Mouse (Mus musculus) myocyte (in vitro differentiated cells): Measurements from ENCODE around the gene Crebbp. TPM values are rescaled to one million over a fixed set of nuclear protein-coding genes. Genes with fewer than 3 reads are reported as not detected.

Experiments used
- H3K27me3 ChIP-seq: one replicate; pipeline ENCODE4 v1.6.1; 2011; ENCODE audit not compliant: control insufficient read depth, insufficient read depth, insufficient read length
- H3K36me3 ChIP-seq: one replicate; pipeline ENCODE4 v1.6.1; 2011; ENCODE audit not compliant: control insufficient read depth, insufficient read depth
- H3K4me2 ChIP-seq: one replicate; pipeline ENCODE4 v1.6.1; 2011; ENCODE audit warnings: low read depth, control low read depth
- H3K4me3 ChIP-seq: one replicate; pipeline ENCODE4 v1.5.1; 2011; ENCODE audit warnings: mild to moderate bottlenecking, control low read depth, moderate library complexity
- H3K79me2 ChIP-seq: one replicate; pipeline ENCODE4 v1.6.1; 2011; ENCODE audit not compliant: control insufficient read depth, insufficient read depth
- H3ac ChIP-seq: one replicate; pipeline ENCODE4 v1.6.1; 2011; ENCODE audit not compliant: control insufficient read depth, insufficient read length
- CEBPB ChIP-seq: IDR thresholded peaks from 2 replicates; pipeline ENCODE4 v1.6.1; 2011; ENCODE audit warnings: mild to moderate bottlenecking, moderate library complexity; ENCODE audit not compliant: poor library complexity, insufficient read depth, severe bottlenecking
- E2F4 ChIP-seq: IDR thresholded peaks from one replicate; pipeline ENCODE4 v1.6.1; 2011; ENCODE audit warnings: mild to moderate bottlenecking, control low read depth, moderate library complexity; ENCODE audit not compliant: insufficient read depth
- MAX ChIP-seq: IDR thresholded peaks from one replicate; pipeline ENCODE4 v1.6.1; 2011; ENCODE audit warnings: low read depth, mild to moderate bottlenecking, control low read depth
- MYOD1 ChIP-seq, 3 experiments: IDR thresholded peaks; one replicate each; pipeline ENCODE4 v1.6.1; 2011; ENCODE audit warnings: control low read depth in 2 of 3, low read depth in 2 of 3, mild to moderate bottlenecking in 2 of 3, moderate library complexity in 1 of 3; ENCODE audit not compliant: insufficient read length in 2 of 3, control insufficient read depth in 1 of 3
- MYOG ChIP-seq, 3 experiments: IDR thresholded peaks; one replicate each; pipeline ENCODE4 v1.6.1; 2011; ENCODE audit warnings: control low read depth in 2 of 3, low read depth in 2 of 3, mild to moderate bottlenecking in 2 of 3; ENCODE audit not compliant: insufficient read length in 2 of 3, control insufficient read depth in 1 of 3, insufficient read depth in 1 of 3
- POLR2A ChIP-seq: IDR thresholded peaks from one replicate; pipeline ENCODE4 v1.6.1; 2011; ENCODE audit warnings: low read depth, mild to moderate bottlenecking, control low read depth, moderate library complexity; ENCODE audit not compliant: insufficient read length
- POLR2AphosphoS2 ChIP-seq: IDR thresholded peaks from one replicate; pipeline ENCODE4 v1.6.1; 2011; ENCODE audit warnings: low read depth, control low read depth; ENCODE audit not compliant: insufficient read length
- REST ChIP-seq: IDR thresholded peaks from one replicate; pipeline ENCODE4 v1.6.1; 2011; ENCODE audit warnings: mild to moderate bottlenecking, control low read depth, moderate library complexity; ENCODE audit not compliant: insufficient read depth, insufficient read length
- SRF ChIP-seq: IDR thresholded peaks from one replicate; pipeline ENCODE4 v1.6.1; 2011; ENCODE audit warnings: low read depth; ENCODE audit not compliant: control insufficient read depth, insufficient read length
- TCF12 ChIP-seq: IDR thresholded peaks from one replicate; pipeline ENCODE4 v1.6.1; 2011; ENCODE audit warnings: mild to moderate bottlenecking, control low read depth; ENCODE audit not compliant: poor library complexity, insufficient read depth, severe bottlenecking
- TCF3 ChIP-seq: IDR thresholded peaks from one replicate; pipeline ENCODE4 v1.6.1; 2011; ENCODE audit warnings: low read depth, control low read depth; ENCODE audit not compliant: insufficient read length
- USF1 ChIP-seq: IDR thresholded peaks from one replicate; pipeline ENCODE4 v1.6.1; 2011; ENCODE audit warnings: low read depth, mild to moderate bottlenecking, control low read depth, moderate library complexity
- polyA plus RNA-seq: library from polyadenylated mRNA; unstranded; fragments of >200 nt; fragmentation: generic; extraction: Trizol; gene quantifications from one replicate; pipeline ENCODE4 v1.2.1, GENCODE M21; 2012; ENCODE audit warnings: missing spikeins

Gene Crebbp
- polyA plus RNA-seq, 1 experiment: 7.1 TPM

GRCm38 (mm10) chr16:4034476-4034875, 179.3 kb downstream of the Crebbp start:
- H3K4me3 ChIP-seq: no peak overlapping the region
- TF ChIP-seq TCF12 (no peak), MYOG (IDR thresholded peaks at IDR 0.05; ENCODE audit: control insufficient read depth in 1 of 3, insufficient read depth in 1 of 3, insufficient read length in 2 of 3, low read depth in 2 of 3) (no peak), REST (no peak), POLR2AphosphoS2 (no peak), TCF3 (no peak), MYOD1 (IDR thresholded peaks at IDR 0.05; ENCODE audit: control insufficient read depth in 1 of 3, insufficient read length in 2 of 3, low read depth in 2 of 3) (no peak), MAX (no peak), POLR2A (no peak), CEBPB (no peak), USF1 (no peak)
- no peak overlapping the region for H3K4me2 ChIP-seq
- no peak overlapping the region for H3ac ChIP-seq
- H3K79me2 ChIP-seq: no peaks in the 10 kb centered on the region
- H3K27me3 ChIP-seq: no peaks in the 10 kb centered on the region
- no peaks in the 10 kb centered on the region for H3K36me3 ChIP-seq

- no peak for TF ChIP-seq USF1
- TF ChIP-seq MAX: no peak
- no peak for TF ChIP-seq POLR2A
- no peak for TF ChIP-seq REST
- TF ChIP-seq SRF: no peak
- TF ChIP-seq MYOD1 (IDR thresholded peaks at IDR 0.05; ENCODE audit: control insufficient read depth in 1 of 3, insufficient read length in 2 of 3, low read depth in 2 of 3): no peak
- TF ChIP-seq POLR2AphosphoS2: no peak
- no peak for TF ChIP-seq TCF3
- no peak for TF ChIP-seq E2F4
- TF ChIP-seq CEBPB: no peak
- no peak for TF ChIP-seq MYOG (IDR thresholded peaks at IDR 0.05; ENCODE audit: control insufficient read depth in 1 of 3, insufficient read depth in 1 of 3, insufficient read length in 2 of 3, low read depth in 2 of 3)
- no peak for TF ChIP-seq TCF12
- Histone ChIP-seq H3K4me3 (no peak overlapping the region), H3K79me2 (no peaks in the 10 kb centered on the region), H3K4me2 (no peak overlapping the region), H3K27me3 (no peaks in the 10 kb centered on the region), H3ac (no peak overlapping the region), H3K36me3 (no peaks in the 10 kb centered on the region)
Measured at GRCm38 (mm10) chr16:4033971-4034370, 179.8 kb downstream of the Crebbp start.

- TF ChIP-seq CEBPB (peak; percentile 51; the same call in 1 of the 2 replicates), MYOG (IDR thresholded peaks at IDR 0.05; ENCODE audit: control insufficient read depth in 1 of 3, insufficient read depth in 1 of 3, insufficient read length in 2 of 3, low read depth in 2 of 3) (no peak), MYOD1 (IDR thresholded peaks at IDR 0.05; ENCODE audit: control insufficient read depth in 1 of 3, insufficient read length in 2 of 3, low read depth in 2 of 3) (peak in 1 of 3 experiments; percentile 25)
- Histone ChIP-seq H3K27me3 (no peaks in the 10 kb centered on the region), H3ac (no peak overlapping the region), H3K79me2 (no peaks in the 10 kb centered on the region), H3K4me2 (no peak overlapping the region), H3K4me3 (no peak overlapping the region), H3K36me3 (no peaks in the 10 kb centered on the region)
Measured at GRCm38 (mm10) chr16:4032341-4032748, 181.5 kb downstream of the Crebbp start.

- Histone ChIP-seq H3K36me3 (no peaks in the 10 kb centered on the region), H3ac (no peak overlapping the region), H3K27me3 (no peaks in the 10 kb centered on the region), H3K4me2 (no peak overlapping the region), H3K79me2 (no peaks in the 10 kb centered on the region), H3K4me3 (no peak overlapping the region)
- TF ChIP-seq MAX (no peak), MYOD1 (IDR thresholded peaks at IDR 0.05; ENCODE audit: control insufficient read depth in 1 of 3, insufficient read length in 2 of 3, low read depth in 2 of 3) (no peak), POLR2AphosphoS2 (no peak)
Measured at GRCm38 (mm10) chr16:4031441-4032274, 182.1 kb downstream of the Crebbp start.

Other genes with a start within 250 kb of the Crebbp start
- 1.3 TPM for gene Nlrc3, start 237.4 kb downstream of the Crebbp start, polyA plus RNA-seq
- 11.9 TPM for gene Slx4, start 210.2 kb downstream of the Crebbp start, polyA plus RNA-seq
- 0.89 TPM for gene Dnase1, start 177.1 kb downstream of the Crebbp start, polyA plus RNA-seq
- gene Trap1, start 136.2 kb downstream of the Crebbp start, polyA plus RNA-seq: 103 TPM
- gene Adcy9, start 206.5 kb upstream of the Crebbp start, polyA plus RNA-seq: 4.6 TPM